Mouse (Mus musculus) embryo, embryonic 10 days (tissue): ENCODE measurements at regions not wholly inside any gene's neighbourhood (a gene's known extent, or its start where the extent isn't known, plus 50 kb on each side); places are given as distances from the start of the nearest gene placed in this dataset.

Experiments
- DNase-seq: peaks from one replicate; pipeline ENCODE4 v3.0.0-alpha.2; 2015; ENCODE audit warnings: low spot score

- no peak for DNase-seq
Observed at GRCm38 (mm10) chr3:82781464-82781863, 94.8 kb downstream of the Rbm46 start.

- no peak for DNase-seq
Observed at GRCm38 (mm10) chr3:82770512-82771270, 105.6 kb downstream of the Rbm46 start.

GRCm38 (mm10) chr3:82767484-82767883 is 108.8 kb downstream of the Rbm46 start:
- peak; percentile 29 for DNase-seq

- no peak for DNase-seq
Observed at GRCm38 (mm10) chr3:82759946-82760345, 116.3 kb downstream of the Rbm46 start.

GRCm38 (mm10) chr3:82758967-82759366 is 117.3 kb downstream of the Rbm46 start:
- no peak for DNase-seq

GRCm38 (mm10) chr3:82725546-82725945 is 150.7 kb downstream of the Rbm46 start:
- peak; percentile 79 for DNase-seq

GRCm38 (mm10) chr3:82707628-82708027 is 159.7 kb upstream of the Npy2r start:
- no peak for DNase-seq

- DNase-seq: peak; percentile 15
Observed at GRCm38 (mm10) chr3:82692131-82692530, 144.2 kb upstream of the Npy2r start.

- DNase-seq: no peak
Observed at GRCm38 (mm10) chr3:82656159-82656874, 108.4 kb upstream of the Npy2r start.

GRCm38 (mm10) chr3:82652346-82652745 is 104.5 kb upstream of the Npy2r start:
- no peak for DNase-seq

GRCm38 (mm10) chr3:82640052-82640451 is 92.2 kb upstream of the Npy2r start:
- DNase-seq: no peak

- peak; percentile 21 for DNase-seq
Observed at GRCm38 (mm10) chr3:82636666-82637065, 88.8 kb upstream of the Npy2r start.

GRCm38 (mm10) chr3:82620418-82621003 is 72.6 kb upstream of the Npy2r start:
- DNase-seq: no peak

- no peak for DNase-seq
Observed at GRCm38 (mm10) chr3:82619371-82619770, 71.5 kb upstream of the Npy2r start.

- DNase-seq: no peak
Observed at GRCm38 (mm10) chr3:82601880-82602279, 54.0 kb upstream of the Npy2r start.

- DNase-seq: no peak
Observed at GRCm38 (mm10) chr3:82598656-82599055, 50.8 kb upstream of the Npy2r start.
